Mouse (Mus musculus) left cerebral cortex, adult 18-20 months (tissue): ENCODE measurements at regions not wholly inside any gene's neighbourhood (a gene's known extent, or its start where the extent isn't known, plus 50 kb on each side); places are given as distances from the start of the nearest gene placed in this dataset.

Experiments used
- DNase-seq, 2 experiments: peaks; one replicate each; pipeline ENCODE4 v3.0.0; 2021 to 2022; ENCODE audit warnings: low spot score in 2 of 2, mixed read lengths in 1 of 2

GRCm38 (mm10) chr13:51972656-51973310, 126.3 kb downstream of the Gadd45g start:
- DNase-seq = no peak

GRCm38 (mm10) chr13:51973461-51973860, 127.0 kb downstream of the Gadd45g start:
- peak; percentile 14 to 25 for DNase-seq

- DNase-seq = no peak
These were observed 127.6 kb downstream of the Gadd45g start for GRCm38 (mm10) chr13:51974101-51974500.

GRCm38 (mm10) chr13:51975330-51975729, 128.9 kb downstream of the Gadd45g start:
- no peak for DNase-seq

GRCm38 (mm10) chr13:51975801-51976601, 129.5 kb downstream of the Gadd45g start:
- no peak for DNase-seq

- no peak for DNase-seq
These were observed 130.2 kb downstream of the Gadd45g start for GRCm38 (mm10) chr13:51976620-51977214.

GRCm38 (mm10) chr13:51979301-51979977, 133.0 kb downstream of the Gadd45g start:
- no peak for DNase-seq

GRCm38 (mm10) chr13:51980344-51980743, 133.9 kb downstream of the Gadd45g start:
- no peak for DNase-seq

GRCm38 (mm10) chr13:51983002-51983401, 136.5 kb downstream of the Gadd45g start:
- DNase-seq = no peak

- no peak for DNase-seq
These were observed 137.1 kb downstream of the Gadd45g start for GRCm38 (mm10) chr13:51983575-51983974.

- no peak for DNase-seq
These were observed 144.9 kb downstream of the Gadd45g start for GRCm38 (mm10) chr13:51991339-51991738.

GRCm38 (mm10) chr13:51992878-51993277, 146.4 kb downstream of the Gadd45g start:
- no peak for DNase-seq

GRCm38 (mm10) chr13:51996163-51996562, 149.7 kb downstream of the Gadd45g start:
- DNase-seq = no peak

- DNase-seq = no peak
These were observed 152.1 kb downstream of the Gadd45g start for GRCm38 (mm10) chr13:51998542-51998941.

- no peak for DNase-seq
These were observed 155.3 kb downstream of the Gadd45g start for GRCm38 (mm10) chr13:52001811-52002210.

- DNase-seq = no peak
These were observed 157.6 kb downstream of the Gadd45g start for GRCm38 (mm10) chr13:52003946-52004539.

GRCm38 (mm10) chr13:52007585-52008395, 161.3 kb downstream of the Gadd45g start:
- DNase-seq = no peak

GRCm38 (mm10) chr13:52009231-52009630, 162.8 kb downstream of the Gadd45g start:
- DNase-seq = no peak

- no peak for DNase-seq
These were observed 163.3 kb downstream of the Gadd45g start for GRCm38 (mm10) chr13:52009766-52010165.

GRCm38 (mm10) chr13:52011001-52011400, 164.5 kb downstream of the Gadd45g start:
- DNase-seq = no peak
